Mouse (Mus musculus) left cerebral cortex, postnatal 25 days (tissue): ENCODE data around the gene Lrfn3. TPM values are rescaled to one million over a fixed set of nuclear protein-coding genes. Genes with fewer than 3 reads are reported as not detected.

Experiments used
- DNase-seq, 2 experiments: peaks; one replicate each; pipeline ENCODE4 v3.0.0; 2022; ENCODE audit warnings: low spot score in 2 of 2, mixed read lengths in 1 of 2
- intact Hi-C: fragments of 180-260 bp; cut with DNase I; formaldehyde crosslinking; loops from one replicate; pipeline ENCODE4 v1.15.1; 2025
- total RNA-seq, 2 experiments: library from RNA; stranded (reverse); gene quantifications; 2 replicates each; pipeline ENCODE4 v1.2.3; 2021

Gene Lrfn3
- total RNA-seq, 2 experiments from 2014 or later = 34.0 to 35.2 TPM

DNA sequence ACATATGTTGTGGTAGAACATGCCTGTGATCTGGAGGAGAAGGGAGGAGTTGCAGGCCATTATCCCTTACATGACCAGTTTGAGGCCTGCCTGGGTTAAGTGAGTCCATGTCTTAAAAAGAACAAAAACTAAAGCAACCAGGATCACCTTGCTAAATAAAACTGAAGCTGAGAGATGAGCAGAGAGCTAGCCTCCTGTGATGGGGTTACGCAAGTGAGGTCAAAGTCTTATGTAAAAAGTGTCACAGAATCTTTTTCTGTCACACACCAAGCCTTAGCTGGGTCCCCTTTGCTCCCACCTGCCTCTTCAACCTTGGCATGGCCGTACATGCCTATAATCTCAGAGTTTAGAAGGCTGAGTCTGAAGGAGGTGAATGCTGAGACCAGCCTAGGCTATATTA, 41.6 kb downstream of the Lrfn3 start:
- intact Hi-C loops = no loop called here
- DNase-seq = no peak

DNA sequence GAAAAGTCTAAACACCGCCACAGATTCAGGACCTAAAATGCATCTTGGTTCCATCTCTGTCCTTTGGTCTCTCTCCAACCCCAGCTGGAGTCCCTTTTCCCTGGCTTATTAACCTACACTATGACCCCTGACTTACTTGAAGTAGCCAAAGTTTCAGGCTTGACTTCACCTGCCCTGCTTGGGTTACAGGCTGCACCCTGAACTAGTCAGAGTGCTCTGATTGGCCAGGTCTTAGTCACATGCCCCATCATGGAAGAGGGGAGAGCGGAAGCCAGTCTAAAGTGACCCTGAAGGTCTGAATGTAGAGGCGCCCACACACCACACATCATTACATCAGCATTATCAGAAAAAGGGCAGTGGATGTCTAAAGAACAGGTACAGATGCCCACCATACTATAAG, 44.4 kb downstream of the Lrfn3 start:
- DNase-seq = no peak
- intact Hi-C loops = no loop called here

DNA sequence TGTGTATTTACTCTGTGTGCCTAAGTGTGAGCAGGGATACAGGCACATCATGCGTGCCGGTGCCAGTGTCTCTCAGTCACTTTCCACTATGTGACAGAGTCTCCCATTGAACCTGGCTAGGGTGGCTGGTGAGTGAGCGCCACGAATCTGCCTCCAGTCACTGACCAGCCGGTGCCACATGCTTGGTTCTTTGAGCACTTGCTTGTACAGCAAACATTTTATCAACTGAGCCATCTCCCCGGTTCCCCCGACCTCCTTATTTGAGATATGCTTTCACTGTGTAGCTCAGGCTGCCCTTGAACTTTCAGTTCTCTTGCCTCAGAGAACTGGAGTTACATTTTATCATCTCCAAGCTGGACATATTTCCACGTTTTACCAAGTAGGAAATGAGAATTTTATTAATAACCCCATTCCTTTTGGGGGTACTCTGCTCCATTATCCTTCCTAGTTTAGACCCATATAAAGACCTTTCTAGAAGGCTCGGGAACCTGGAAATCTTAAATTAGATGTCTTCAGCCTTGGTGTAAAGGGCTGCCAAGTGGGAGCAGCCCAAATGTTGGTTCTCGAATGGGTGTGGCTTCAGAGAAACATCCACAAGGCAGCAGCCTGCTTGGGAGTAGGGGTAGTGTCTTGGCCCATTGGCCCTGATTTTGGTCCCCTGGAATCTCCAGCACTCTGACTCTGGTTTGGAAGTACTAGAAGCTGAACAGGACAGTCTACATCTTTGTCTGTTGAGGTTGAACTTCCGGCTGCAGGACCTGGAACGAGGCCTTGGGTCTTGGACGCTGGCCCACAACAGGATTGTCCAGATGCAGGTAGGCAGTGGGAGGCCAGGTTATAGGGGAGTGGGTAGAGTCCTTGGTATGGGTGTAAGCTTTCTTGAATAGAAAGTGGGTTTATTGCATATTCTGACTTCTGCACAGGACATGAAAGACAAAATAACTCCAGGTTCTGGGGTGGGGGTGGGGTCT, 46.7 kb downstream of the Lrfn3 start:
- intact Hi-C loops = no loop called here
- no peak for DNase-seq

DNA sequence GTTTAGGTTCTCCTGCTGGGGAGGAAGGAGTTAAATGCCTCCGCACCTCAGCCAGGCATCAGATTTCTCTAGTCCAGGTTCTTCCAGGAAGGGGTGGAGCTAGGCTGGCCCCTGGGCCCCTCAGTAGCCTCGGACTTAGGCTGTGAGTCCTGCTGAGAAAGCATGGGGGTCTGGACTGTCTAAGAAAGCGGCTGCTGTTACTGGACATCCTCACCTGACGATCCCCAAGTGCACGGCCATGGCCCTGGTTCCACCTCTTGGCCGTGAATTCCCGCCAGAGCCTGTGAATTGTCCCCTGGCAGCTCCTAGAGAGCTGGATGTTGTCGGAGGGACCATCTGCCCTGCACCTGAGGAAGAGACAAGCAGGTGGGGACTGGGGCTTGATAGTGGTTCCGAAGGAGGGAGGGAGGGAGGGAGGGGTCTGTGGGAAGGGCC, 47.8 kb downstream of the Lrfn3 start, which contains the start of gene Syne4:
Gene Syne4, plus strand, starts transcription at position 87 of the 435 bp plus-strand sequence.
- intact Hi-C loops = no loop called here

DNA sequence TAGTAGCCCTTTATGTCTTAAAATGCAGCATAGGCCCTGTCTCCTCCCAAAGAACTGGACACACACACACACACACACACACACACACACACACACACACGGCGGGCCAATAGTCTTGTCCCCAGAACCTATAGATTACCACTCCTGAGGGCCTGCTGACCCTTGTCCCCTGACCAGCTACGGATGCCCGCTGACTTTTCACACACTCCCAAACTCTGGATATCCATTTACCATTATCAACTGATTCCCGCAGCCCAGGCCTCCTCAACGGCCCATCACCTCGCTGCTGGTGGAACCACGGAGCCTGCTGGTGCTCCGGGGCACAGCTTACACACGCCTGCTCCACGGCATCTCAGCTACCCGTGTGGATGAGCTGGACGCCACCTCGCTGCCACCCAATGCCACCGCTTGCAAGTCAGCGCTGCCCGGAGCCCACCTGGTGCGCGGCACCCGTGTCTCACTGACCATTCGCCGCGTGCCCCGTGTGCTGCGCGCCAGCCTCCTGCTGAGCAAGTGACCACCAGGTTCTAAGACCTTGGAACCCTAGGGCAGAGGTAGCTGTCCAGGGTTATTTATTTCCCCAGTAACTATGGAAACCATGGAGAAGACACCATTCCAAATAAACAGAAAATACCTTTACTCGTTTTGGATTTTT, 48.8 kb downstream of the Lrfn3 start:
- DNase-seq = no peak
- intact Hi-C loops = no loop called here

More for the DNA sequence above, 47.8 kb downstream of the Lrfn3 start, which contains the start of gene Syne4:
- no peak for DNase-seq

DNA sequence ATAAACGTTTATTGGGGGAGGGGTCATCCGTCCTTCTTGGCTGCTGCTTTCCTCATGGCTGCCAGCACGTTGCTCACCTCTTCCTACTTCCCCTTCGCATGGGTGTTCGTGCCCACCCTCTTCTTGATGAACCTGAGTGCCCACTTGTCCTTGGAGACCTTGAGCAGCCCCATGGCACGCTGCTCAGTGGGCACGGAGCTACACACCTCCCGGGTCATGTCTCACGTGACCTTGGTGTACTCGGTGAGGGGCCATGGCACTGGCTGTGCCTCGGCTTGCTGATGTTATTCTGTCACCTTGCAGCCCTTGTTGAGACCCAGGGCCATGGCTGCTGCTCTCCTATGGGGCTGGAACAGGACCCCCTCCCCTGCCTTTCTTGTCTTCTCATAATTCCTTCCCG, 52.4 kb downstream of the Lrfn3 start:
- intact Hi-C loops = no loop called here

DNA sequence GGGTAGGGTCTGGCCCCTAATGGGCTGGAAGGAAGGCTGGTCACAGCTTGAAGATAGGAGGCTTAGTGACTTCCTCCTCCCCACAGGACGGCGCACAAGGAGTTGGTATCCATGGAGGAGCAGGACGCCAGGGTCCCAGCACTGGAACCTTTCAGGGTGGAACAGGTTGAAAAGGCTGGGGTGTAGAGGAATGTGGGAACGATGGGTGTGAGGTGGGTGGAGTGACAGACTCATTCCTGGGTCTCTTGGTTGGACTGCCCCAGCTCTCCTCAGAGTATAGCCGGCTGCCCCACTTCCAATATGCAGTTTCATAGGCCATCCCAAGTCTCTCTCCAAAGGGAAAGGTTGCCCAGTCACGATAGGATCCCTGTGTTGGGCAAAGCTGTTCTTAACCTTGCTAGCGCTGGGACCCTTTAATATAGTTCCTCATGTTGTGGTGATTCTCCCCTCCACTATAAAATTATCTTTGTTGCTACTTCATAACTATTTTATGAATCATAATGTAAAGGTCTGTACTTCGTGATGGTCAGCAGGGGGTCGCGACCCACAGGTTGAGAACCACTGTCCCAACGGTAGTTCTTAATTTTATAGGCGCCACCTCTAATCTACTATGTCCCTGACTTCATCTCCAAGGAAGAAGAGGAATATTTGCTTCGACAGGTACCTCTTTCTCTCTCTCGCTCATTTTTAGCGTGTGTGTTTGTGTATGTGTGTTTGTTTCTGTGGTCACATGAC, 53.0 kb downstream of the Lrfn3 start:
- intact Hi-C loops = no loop called here
- no peak for DNase-seq

More for the DNA sequence above, 52.4 kb downstream of the Lrfn3 start:
- no peak for DNase-seq

DNA sequence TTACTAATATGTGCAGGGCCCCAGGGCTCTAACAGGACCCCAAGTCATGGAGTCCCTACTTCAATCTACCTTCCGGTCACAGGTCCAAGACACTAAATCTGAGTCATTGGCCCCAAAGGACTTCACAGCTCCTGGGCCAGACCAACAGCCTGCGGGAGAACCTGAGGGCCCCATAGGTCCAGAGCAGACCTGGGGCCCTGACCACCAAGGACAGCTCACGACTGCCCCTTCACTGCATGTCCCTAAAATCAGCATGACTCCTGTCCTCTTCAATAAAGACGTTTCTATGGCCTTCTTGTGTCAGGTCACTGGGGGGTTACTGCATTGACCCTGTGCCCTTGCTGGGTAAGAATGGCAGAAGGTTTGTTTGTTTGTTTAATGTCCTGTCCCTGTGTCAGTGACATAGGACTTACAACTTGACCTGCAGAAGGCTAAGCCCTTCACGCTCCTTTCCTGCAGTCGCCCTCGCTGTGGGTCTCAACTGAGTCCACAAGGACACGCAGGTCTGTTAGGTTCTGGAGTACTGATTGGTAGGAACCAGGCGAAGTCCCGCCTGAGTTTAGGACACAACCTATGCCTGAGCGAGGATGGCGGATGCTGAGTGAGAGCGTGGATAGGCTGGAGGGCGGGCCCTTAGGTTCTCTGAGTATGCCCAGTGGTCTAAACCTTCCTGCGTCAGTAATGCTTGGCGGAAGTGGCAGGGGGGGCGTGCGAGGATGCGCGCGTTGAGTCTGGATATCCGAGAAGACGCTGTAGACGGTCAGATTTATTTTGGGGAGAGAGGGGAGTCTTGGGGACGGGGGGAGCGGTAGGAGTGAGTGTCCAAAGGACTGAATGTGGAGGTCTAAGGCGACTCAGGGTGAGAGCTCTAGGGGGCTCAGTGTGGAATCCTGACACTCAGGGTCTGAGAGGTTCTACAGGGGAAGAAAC, 54.2 kb downstream of the Lrfn3 start, which contains the start of gene Alkbh6:
Gene Alkbh6, plus strand, starts transcription at position 642 of the 930 bp plus-strand sequence.
- intact Hi-C loops = no loop called here
- DNase-seq = peak; percentile 95 to 99

DNA sequence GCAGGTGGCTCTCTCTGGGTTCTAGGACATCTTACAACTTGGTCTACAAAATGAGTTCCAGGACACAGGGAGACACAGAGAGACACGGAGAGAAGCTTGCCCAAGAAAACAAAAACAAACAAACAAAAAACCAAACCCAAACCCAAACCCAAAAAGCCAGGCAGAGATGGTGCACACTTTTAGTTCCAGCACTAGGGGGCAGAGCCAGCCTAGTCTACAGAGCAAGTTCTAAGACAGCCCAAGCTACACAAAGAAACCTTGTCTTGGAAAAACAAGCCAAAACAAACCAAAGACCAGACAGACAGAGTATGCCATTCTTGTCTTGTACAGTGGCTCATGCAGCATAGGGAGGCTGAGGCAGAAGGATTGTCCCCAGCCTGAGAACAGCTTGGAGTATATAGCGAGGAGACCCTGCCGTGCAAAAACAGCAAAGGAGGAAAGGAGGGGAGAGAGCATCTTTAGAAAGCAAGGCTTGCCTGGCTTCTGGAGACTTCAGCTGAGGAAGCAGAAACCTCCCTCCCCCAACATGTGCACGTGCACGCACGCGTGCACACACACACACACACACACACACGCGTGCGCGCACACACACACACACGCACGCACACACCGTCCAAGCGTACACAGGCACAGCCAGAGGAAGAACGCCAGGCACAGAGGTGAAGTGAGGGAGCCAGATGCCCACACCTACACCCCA, 56.3 kb downstream of the Lrfn3 start:
- DNase-seq = no peak
- intact Hi-C loops = no loop called here

Other genes with a start within 250 kb of the Lrfn3 start
- 10 to 100 TPM; 34.9 to 36.0 TPM for gene Zfp382, start 240.8 kb downstream of the Lrfn3 start, total RNA-seq
- gene Zfp146, start 193.0 kb downstream of the Lrfn3 start, total RNA-seq = 10 to 100 TPM; 48.5 to 49.7 TPM
- gene Cox7a1, start 178.6 kb downstream of the Lrfn3 start, total RNA-seq = 1 to 10 TPM; 5.5 to 6.0 TPM
- 100 to 1,000 TPM; 180 to 183 TPM for gene Capns1, start 164.0 kb downstream of the Lrfn3 start, total RNA-seq
- gene Polr2i, start 130.8 kb downstream of the Lrfn3 start, total RNA-seq = 10 to 100 TPM; 57.6 to 59.5 TPM
- gene Tbcb, start 130.5 kb downstream of the Lrfn3 start, total RNA-seq = 100 to 1,000 TPM; 130 to 143 TPM
- gene Ovol3, start 127.0 kb downstream of the Lrfn3 start, total RNA-seq = not detected
- under 1 TPM in 1 of 2 experiments, not detected in 1; 0.34 TPM for gene Thap8, start 82.7 kb downstream of the Lrfn3 start, total RNA-seq
- 1 to 10 TPM in 1 of 2 experiments, under 1 TPM in 1; 0.73 to 1.5 TPM for gene Wdr62, start 82.4 kb downstream of the Lrfn3 start, total RNA-seq
- 100 to 1,000 TPM; 467 to 489 TPM for gene Clip3, start 71.0 kb downstream of the Lrfn3 start, total RNA-seq
- 10 to 100 TPM; 63.6 to 64.4 TPM for gene Alkbh6, start 54.1 kb downstream of the Lrfn3 start, total RNA-seq
- gene Syne4, start 48.0 kb downstream of the Lrfn3 start, total RNA-seq = 1 to 10 TPM; 8.4 to 8.7 TPM
- gene E130208F15Rik, start 41.0 kb downstream of the Lrfn3 start, total RNA-seq = under 1 TPM; 0.32 to 0.55 TPM
- 1 to 10 TPM; 7.2 to 7.8 TPM for gene Sdhaf1, start 38.9 kb downstream of the Lrfn3 start, total RNA-seq
- 10 to 100 TPM; 28.7 to 29.8 TPM for gene Tyrobp, start 51.0 kb upstream of the Lrfn3 start, total RNA-seq
- 1 to 10 TPM in 1 of 2 experiments, not detected in 1; 1.2 TPM for gene Hcst, start 57.1 kb upstream of the Lrfn3 start, total RNA-seq
- gene Nfkbid, start 59.0 kb upstream of the Lrfn3 start, total RNA-seq = 1 to 10 TPM; 2.6 to 2.7 TPM
- gene Aplp1, start 82.8 kb upstream of the Lrfn3 start, total RNA-seq = 1,000 to 10,000 TPM; 1,270 to 1,289 TPM
- gene Kirrel2, start 94.9 kb upstream of the Lrfn3 start, total RNA-seq = 10 to 100 TPM; 11.4 to 11.7 TPM
- 1 to 10 TPM in 1 of 2 experiments, under 1 TPM in 1; 0.78 to 1.5 TPM for gene Nphs1, start 95.5 kb upstream of the Lrfn3 start, total RNA-seq
- not detected for gene Prodh2, start 130.8 kb upstream of the Lrfn3 start, total RNA-seq
- gene Arhgap33, start 172.3 kb upstream of the Lrfn3 start, total RNA-seq = 100 to 1,000 TPM; 190 to 213 TPM
- 1 to 10 TPM; 5.1 to 6.4 TPM for gene Hspb6, start 189.4 kb upstream of the Lrfn3 start, total RNA-seq
- gene Proser3, start 189.5 kb upstream of the Lrfn3 start, total RNA-seq = 1 to 10 TPM; 5.2 to 5.5 TPM
- gene Lin37, start 197.1 kb upstream of the Lrfn3 start, total RNA-seq = 10 to 100 TPM; 45.5 to 47.8 TPM
- 10 to 100 TPM; 57.2 to 69.2 TPM for gene U2af1l4, start 200.5 kb upstream of the Lrfn3 start, total RNA-seq
- gene Gm49396, start 200.6 kb upstream of the Lrfn3 start, total RNA-seq = 1 to 10 TPM; 5.7 TPM
- 10 to 100 TPM; 82.7 to 90.1 TPM for gene Psenen, start 200.9 kb upstream of the Lrfn3 start, total RNA-seq
- 1 to 10 TPM; 2.8 to 3.5 TPM for gene Igflr1, start 202.7 kb upstream of the Lrfn3 start, total RNA-seq
- gene Kmt2b, start 226.0 kb upstream of the Lrfn3 start, total RNA-seq = 10 to 100 TPM; 46.4 to 50.4 TPM
- gene Zbtb32, start 236.1 kb upstream of the Lrfn3 start, total RNA-seq = not detected